Mouse (Mus musculus): Measurements from ENCODE around the gene Fhod1. TPM values are rescaled to one million over a fixed set of nuclear protein-coding genes. Genes with fewer than 3 reads are reported as not detected.
"Not testable (repeated sequence)": the region's sequence is repeated elsewhere in the genome, so short reads cannot be mapped to it uniquely, and the experiment has no call there.

Gene Fhod1
- polyA plus RNA-seq, 1 experiment = 18.0 TPM

DNA sequence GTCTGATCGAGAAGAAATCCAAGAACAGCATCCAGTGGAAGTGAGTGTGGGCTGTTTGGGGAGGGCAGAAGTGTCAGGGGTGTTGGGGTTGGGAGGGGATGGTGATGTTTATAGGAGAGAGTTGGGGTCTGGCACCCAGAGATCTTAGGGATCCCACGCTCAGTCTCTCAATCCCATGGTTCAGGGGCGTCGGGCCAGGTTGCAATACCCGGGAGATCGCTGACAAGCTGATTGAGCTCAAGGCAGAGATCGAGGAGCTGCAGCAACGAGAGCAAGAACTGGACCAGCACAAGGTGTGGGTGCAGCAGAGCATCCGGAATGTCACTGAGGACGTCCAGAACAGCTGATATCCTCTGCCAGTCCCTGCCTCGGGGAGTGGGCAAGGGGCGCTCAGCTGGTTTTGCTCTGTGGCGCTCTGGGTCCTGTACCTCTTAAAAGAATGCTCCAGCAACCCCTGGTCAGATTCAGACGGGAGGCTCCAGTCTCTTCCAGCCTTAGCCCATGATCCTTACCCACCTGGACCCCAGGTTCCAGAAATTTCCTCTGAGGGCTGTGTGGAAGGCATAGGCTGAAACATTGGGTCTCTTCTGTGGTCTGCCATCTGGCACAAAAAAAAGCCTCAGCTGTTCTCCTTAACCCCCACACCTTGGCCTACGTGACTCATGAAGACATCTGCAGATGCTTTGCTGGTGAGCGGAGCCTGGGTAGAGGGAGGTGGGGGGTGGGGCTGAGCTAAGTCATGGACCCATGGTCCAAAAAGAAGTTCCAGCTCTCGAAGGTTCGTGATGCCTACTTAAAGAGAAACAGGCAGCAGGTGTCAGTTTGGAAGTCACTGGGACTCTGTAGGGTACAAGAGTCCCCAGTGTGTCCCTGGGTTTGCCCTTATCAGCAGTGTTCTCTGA, 49.2 kb downstream of the Fhod1 start:
- peaks cover 39% of the 10 kb centered on the region for H3K4me1 ChIP-seq (ENCODE audit: control insufficient read depth, insufficient read depth, low read length)
- peak overlapping the region; percentile 92 for H3K4me3 ChIP-seq (ENCODE audit: insufficient read depth, low read length)
- TF ChIP-seq CTCF (IDR thresholded peaks at IDR 0.05; ENCODE audit: low read depth, low read length) (no peak), POLR2A (IDR thresholded peaks at IDR 0.05; ENCODE audit: borderline replicate concordance, low read depth, low read length) (no peak)
- H3K27ac ChIP-seq (ENCODE audit: insufficient read depth, low read depth, low read length) = no peak overlapping the region

DNA sequence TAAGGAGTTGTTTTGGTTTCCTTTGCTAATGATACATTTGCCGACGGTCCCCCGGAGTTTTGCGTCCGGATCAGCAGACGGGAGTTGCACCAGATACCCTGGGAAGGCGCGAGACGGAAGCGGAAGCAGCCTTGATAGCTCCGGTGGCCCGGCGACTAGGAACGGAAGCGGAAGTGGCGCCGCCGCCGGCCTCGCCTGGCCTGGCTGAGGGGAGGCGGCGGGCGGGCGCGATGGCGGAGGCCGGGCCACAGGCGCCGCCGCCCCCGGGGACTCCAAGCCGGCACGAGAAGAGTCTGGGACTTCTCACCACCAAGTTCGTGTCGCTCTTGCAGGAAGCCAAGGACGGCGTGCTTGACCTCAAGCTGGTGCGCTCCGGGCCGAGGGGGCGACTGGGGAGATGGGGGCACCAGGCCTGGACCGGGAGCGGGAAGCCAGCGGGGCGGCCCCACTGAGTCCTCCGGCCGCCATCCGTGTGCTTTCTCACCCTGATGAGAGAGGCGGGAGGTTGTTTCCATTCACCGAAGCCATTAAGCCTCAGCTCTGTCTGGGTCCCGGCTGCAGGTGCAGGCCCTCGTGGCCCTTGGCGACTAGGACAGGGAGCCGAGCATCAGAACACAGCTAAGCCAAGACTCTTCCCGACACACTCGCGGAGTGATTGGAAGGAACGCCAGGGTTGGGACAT, 50.1 kb downstream of the Fhod1 start, which contains the start of gene E2f4:
Gene E2f4 (plus strand): TSS at position 153 of the 682 bp plus-strand sequence.
- H3K4me1 ChIP-seq (ENCODE audit: control insufficient read depth, insufficient read depth, low read length) = peaks cover 32% of the 10 kb centered on the region
- H3K4me3 ChIP-seq (ENCODE audit: insufficient read depth, low read length) = peak within 1 kb of the TSS; percentile 92
- H3K27ac ChIP-seq (ENCODE audit: insufficient read depth, low read depth, low read length) = peak within 1 kb of the TSS; percentile 44
- TF ChIP-seq CTCF (IDR thresholded peaks at IDR 0.05; ENCODE audit: low read depth, low read length) = no peak

DNA sequence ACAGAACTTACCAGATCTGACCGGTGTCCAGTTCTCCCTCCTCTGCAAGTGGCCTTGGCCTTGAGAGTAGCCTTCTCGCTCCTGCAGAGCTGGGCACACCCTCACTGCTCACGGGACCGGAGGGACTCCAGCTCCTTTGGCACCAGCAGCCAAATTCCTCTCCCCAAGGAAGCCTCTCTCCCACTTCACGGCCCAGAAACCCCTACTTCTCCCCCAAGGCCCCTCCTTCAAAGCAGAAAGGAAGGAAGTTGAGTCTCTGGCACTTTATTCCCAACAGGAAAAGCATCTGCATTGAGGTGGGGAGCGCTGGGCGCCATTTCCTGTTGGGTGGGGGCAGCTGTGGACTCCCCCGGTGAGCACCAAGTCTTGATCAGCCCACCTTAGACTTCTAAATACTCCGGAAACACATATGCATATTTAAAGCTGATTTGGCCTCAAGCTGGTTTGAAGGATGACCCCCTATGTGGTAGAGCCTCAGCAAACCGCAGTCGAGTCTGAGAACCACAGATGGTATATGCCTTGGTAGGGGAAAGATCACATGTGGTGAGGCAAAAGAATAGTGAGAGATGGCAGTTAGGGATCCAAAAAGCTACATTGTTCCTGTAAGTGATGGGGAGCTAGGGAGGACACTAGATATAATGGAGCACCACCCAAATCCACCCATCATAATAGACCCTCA, 51.7 kb downstream of the Fhod1 start, which contains the start of gene Exoc3l:
Gene Exoc3l (minus strand): TSS at position 207 of the 679 bp plus-strand sequence.
- peaks cover 18% of the 10 kb centered on the region for H3K4me1 ChIP-seq (ENCODE audit: control insufficient read depth, insufficient read depth, low read length)
- TF ChIP-seq CTCF (IDR thresholded peaks at IDR 0.05; ENCODE audit: low read depth, low read length) = no peak
- no peak for TF ChIP-seq POLR2A (IDR thresholded peaks at IDR 0.05; ENCODE audit: borderline replicate concordance, low read depth, low read length)
- no peak within 1 kb of the TSS for H3K27ac ChIP-seq (ENCODE audit: insufficient read depth, low read depth, low read length)
- H3K4me3 ChIP-seq (ENCODE audit: insufficient read depth, low read length) = no peak within 1 kb of the TSS

DNA sequence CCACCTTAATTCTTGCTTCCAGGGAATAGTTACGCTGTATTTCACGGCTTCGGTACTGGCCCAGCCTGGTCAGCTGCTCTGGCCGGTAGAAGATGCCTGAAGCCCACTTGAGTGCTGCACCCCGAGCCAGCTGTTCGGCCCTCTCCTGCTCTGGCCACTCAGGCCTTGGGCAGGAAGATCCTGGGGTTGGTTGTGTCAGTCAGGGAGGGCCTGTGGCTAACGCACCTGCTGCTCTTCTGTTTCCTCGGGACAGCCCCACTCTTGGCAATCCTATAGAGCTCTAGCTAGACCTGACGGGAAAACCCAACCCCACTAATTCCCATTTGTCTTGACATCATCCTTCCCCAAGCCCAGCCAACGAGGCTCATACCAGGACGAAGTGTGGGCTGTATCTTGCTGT, 52.5 kb downstream of the Fhod1 start:
- no peak overlapping the region for H3K27ac ChIP-seq (ENCODE audit: insufficient read depth, low read depth, low read length)
- H3K4me3 ChIP-seq (ENCODE audit: insufficient read depth, low read length) = no peak overlapping the region
- H3K4me1 ChIP-seq (ENCODE audit: control insufficient read depth, insufficient read depth, low read length) = peaks cover 19% of the 10 kb centered on the region
- TF ChIP-seq POLR2A (IDR thresholded peaks at IDR 0.05; ENCODE audit: borderline replicate concordance, low read depth, low read length) (no peak), CTCF (IDR thresholded peaks at IDR 0.05; ENCODE audit: low read depth, low read length) (no peak)

DNA sequence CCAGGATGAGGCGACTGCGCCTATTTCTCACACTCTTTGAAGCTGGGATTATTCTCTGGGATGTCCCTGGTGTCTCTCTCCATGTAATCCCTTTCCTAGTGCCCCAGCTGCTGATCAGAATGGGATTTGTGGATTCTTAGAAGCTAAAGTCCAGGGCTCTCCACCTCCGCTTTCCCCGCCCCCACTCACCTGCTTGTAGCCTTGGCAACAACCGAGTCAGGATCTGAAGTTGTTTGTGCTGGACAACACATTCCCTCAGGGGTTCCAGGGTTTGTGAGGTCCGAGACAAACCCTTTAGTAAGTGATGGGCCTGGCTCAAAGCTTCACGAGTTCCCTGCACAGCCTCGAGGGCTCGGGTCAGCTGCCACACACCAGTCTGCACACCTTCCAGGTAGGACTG, 53.0 kb downstream of the Fhod1 start:
- no peak for TF ChIP-seq CTCF (IDR thresholded peaks at IDR 0.05; ENCODE audit: low read depth, low read length)
- no peak for TF ChIP-seq POLR2A (IDR thresholded peaks at IDR 0.05; ENCODE audit: borderline replicate concordance, low read depth, low read length)
- Histone ChIP-seq H3K4me3 (ENCODE audit: insufficient read depth, low read length) (no peak overlapping the region), H3K27ac (ENCODE audit: insufficient read depth, low read depth, low read length) (no peak overlapping the region), H3K4me1 (ENCODE audit: control insufficient read depth, insufficient read depth, low read length) (peaks cover 21% of the 10 kb centered on the region)

DNA sequence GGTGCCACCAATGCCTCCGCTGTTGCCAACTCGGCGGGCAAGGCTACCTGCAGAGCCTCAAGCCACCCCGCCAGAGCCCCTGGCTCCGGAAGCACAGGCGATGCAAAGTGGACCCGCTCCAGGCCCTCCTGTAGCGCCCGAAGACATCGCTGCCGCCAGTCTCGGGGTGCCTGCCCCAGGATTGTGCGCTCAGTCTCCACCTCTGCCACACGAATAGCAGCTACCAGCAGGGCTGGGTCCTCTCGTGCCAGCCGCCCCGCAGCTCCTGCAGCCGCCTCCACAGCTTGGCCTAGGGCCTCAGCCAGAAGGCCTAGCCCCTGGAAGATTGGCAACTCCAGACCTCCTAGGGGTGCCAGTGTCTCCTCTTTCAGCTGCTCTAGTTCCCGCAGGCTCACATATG, 54.3 kb downstream of the Fhod1 start:
- Histone ChIP-seq H3K27ac (ENCODE audit: insufficient read depth, low read depth, low read length) (no peak overlapping the region), H3K4me1 (ENCODE audit: control insufficient read depth, insufficient read depth, low read length) (peaks cover 21% of the 10 kb centered on the region), H3K4me3 (ENCODE audit: insufficient read depth, low read length) (no peak overlapping the region)
- TF ChIP-seq CTCF (IDR thresholded peaks at IDR 0.05; ENCODE audit: low read depth, low read length) (no peak), POLR2A (IDR thresholded peaks at IDR 0.05; ENCODE audit: borderline replicate concordance, low read depth, low read length) (no peak)

DNA sequence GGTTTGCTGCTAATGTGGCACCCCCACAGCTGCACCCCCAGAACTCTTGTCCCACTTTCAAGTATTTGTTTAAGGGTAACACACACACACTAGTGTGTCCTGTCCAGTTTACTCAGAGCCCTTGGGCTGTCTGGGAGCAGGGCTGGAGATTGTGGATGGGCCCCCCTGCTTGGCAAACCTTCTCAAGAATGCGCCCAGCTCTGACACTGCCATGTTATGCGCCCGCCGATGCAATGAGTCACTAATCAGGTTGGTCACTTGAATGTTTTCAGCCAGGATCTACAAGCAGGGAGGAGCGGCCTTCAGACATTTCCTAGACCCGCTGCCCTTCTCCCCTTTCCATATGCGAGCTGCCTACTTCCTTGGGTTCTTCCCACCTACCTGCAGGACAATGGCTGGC, 55.3 kb downstream of the Fhod1 start:
- no peak overlapping the region for H3K4me3 ChIP-seq (ENCODE audit: insufficient read depth, low read length)
- H3K4me1 ChIP-seq (ENCODE audit: control insufficient read depth, insufficient read depth, low read length) = peaks cover 21% of the 10 kb centered on the region
- no peak for TF ChIP-seq CTCF (IDR thresholded peaks at IDR 0.05; ENCODE audit: low read depth, low read length)
- TF ChIP-seq POLR2A (IDR thresholded peaks at IDR 0.05; ENCODE audit: borderline replicate concordance, low read depth, low read length) = no peak
- H3K27ac ChIP-seq (ENCODE audit: insufficient read depth, low read depth, low read length) = no peak overlapping the region

DNA sequence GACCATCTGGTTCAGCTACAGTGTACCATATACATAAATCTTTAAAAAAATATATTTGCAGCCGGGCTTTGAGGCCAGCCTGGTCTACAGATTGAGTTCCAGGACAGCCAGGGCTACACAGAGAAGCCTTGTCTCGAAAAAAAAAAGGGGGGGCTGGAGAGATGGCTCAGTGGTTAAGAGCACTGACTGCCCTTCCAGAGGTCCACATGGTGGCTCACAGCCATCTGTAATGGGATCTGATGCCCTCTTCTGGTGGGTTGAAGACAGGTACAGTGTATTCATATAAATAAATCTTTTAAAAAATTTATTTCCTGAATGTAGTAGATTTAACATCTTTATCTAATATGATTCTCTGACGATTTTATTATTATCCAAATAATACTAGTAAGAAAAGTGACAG, 56.0 kb downstream of the Fhod1 start:
- H3K4me3 ChIP-seq (ENCODE audit: insufficient read depth, low read length); H3K27ac ChIP-seq (ENCODE audit: insufficient read depth, low read depth, low read length): not testable (repeated sequence)
- H3K4me1 ChIP-seq (ENCODE audit: control insufficient read depth, insufficient read depth, low read length) = peaks cover 18% of the 10 kb centered on the region

DNA sequence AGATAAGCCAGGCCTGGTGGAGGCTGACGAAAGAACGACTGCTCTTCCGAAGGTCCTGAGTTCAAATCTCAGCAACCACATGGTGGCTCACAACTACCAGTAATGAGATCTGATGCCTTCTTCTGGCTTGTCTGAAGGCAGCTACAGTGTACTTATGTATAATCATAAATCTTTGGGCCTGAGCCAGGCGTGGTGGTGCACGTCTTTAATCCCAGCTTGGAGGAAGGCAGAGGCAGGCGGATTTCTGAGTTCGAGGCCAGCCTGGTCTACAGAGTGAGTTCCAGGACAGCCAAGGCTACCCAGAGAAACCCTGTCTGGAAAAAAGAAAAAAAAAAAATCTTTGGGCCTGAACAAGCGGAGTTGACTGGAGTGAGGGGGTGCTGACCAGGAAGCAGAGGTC, 56.4 kb downstream of the Fhod1 start:
- H3K27ac ChIP-seq (ENCODE audit: insufficient read depth, low read depth, low read length); H3K4me3 ChIP-seq (ENCODE audit: insufficient read depth, low read length): not testable (repeated sequence)
- peaks cover 15% of the 10 kb centered on the region for H3K4me1 ChIP-seq (ENCODE audit: control insufficient read depth, insufficient read depth, low read length)
